Mouse (Mus musculus): ENCODE data around the gene Prelp.

Gene Prelp

DNA sequence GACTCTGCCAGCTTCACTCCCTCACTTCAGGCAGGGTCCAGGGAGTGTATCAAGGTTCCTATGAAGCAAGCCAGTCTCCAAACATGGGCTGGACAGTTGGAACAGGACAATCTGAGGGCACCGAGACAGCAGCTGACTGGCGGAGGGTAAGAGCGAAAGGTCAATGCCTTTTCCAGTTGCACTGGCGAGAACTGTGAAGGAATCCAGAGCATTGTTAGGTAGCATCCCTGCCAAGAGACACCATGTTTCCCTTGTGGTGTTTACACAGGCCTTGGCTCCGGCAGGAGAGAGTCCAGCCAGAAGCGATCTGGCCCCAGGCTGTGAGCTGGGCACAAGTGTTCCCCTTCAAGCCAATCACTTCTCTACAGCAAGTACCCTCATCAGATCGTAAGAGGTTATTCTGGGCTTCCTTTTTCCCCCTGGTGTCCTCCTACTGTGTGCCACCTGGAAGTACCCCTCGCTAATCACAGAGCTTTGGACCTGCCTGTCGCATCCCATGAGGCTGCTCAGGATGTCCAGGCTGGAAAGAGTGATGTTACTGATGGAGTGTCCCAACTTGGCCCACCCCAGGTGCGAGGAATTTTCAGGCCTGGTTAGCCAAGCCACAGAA, 13.2 kb upstream of the Prelp start:
- DNase-seq (ENCODE audit: low spot score in 2 of 2), result no peak

DNA sequence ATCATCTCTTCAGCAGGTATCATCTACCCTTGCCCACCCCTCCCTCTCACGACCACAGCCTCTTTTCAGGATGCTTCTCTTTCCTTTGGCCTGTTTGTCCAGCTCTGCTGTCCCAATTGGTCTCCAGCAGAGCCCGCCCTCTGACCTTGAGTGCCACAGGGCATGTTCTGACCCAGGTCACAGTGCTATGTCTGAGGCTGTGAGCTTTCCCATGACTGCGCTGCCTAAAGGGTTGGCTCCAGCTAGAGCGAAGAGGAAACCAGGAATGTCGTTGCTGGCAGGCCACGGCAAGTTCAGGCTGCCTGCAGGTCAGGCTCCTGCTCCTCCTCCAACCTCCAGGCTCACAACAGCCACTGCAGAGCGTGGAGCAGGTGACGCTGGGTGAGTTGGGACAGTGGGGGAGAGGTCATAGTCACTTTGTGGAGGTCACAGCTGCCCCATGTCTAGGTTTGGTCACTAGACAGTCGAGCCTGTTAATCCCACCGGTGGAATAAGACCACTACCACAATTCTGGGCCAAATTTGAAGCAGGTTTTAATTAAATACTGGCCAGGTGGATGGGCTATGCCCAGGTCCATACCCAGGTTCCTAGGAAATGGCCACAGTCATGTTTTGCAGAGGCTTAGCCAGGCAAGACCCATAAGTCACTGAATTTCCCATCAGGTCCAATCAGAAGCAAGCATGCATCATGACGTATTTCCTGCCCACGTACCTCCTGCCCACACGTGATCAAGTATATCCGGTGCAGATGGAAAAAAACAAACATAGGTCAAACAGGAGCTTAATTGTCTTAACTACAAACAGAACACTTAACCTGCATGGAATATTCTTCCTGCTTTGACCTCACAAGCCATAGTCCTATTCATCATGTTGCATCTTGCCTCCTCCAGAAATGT, 12.3 kb upstream of the Prelp start:
- DNase-seq (ENCODE audit: low spot score in 2 of 2), result no peak

DNA sequence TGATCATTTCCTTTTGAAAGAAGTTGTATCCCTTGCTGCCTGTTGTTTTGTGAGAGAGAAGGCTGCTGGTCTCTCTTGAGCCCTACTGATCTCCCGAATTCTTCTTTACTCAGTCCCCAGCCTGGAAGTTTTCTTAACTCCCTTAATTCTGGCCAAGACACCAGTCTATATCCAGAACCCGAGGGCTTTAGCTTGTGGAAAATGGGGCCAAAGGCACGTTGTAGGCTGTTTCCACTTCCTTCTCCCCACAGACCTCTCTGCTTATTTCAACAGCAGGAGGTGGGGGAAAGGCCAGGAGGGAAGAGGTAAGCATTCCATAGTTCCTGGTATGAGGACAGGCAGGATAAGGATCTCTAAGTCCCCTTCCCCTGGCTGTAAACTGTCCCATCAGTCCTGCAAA, 8.8 kb upstream of the Prelp start:
- DNase-seq (ENCODE audit: low spot score in 2 of 2), result no peak

DNA sequence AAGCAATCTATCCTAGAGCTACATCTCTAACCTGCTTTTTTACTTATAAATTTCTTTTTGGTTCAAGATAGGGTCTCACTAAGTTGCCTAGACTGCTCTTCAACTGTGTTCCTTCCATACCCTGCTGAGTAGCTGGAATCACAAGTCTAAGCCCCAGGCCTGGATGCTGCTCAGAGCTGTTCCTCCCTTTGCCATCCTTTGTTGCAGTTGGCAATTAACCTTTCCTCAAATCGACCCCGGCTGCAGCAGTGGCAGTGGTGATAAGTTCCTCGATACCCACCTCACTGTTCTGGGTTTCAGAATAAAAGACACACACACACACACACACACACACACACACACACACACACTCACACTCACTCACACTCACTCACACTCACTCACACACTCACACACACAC, 4.0 kb upstream of the Prelp start:
- no peak for DNase-seq (ENCODE audit: low spot score in 2 of 2)

DNA sequence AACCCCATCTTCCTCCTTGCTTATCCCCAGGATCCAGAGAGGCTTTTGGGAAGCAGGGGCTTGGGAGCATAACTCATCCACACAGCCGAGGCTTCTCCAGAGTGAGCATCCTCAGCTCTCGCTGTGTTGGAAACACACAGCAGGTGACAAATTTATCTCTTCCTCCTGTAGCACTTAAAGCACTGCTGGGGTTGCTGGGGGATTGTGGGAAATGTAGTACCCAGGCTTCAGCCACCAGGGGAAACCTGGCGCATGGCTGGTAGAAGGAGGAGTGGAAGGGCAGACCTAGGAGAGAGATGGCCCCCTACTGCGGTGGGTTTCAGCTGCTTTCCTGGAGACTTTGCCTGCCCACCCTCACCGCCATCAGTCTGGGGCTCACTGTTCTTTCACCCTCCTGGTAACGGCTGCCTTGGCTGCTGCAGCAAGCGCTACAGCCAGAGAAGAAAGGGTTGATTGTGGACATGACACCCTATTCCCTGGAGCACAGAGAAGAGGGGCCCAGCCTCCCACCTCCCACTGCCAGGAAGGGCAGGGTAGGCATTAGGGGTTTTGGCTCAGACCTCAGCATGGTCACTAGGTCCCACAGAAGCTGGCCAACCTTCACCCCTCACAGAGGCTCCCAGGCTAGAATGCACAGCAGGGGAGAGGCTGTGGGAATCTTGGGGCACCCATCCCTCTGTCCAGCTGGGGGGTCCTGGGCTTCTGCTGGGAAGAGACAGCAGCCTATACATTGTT, 3.1 kb upstream of the Prelp start:
- peak in 1 of 2 experiments; percentile 25 for DNase-seq (ENCODE audit: low spot score in 2 of 2)

DNA sequence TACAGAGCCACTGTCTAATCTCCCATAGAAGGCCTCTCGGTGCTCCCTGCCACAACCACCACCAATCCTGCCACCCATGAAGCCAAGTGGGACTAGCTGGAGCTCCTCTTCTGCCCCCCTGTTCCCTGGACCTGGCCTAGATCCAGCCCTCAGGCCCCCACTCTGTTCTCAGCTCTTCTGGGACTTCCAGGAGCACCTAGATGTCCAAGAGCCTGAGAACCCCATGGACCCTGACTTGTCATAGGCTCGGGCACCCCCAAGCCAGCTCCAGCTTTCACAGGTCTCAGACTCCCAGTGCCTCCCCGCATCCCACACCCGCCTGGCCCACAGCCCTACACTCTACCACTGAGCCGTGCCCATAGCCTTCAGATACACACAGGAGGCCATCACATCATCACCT, 1.9 kb upstream of the Prelp start:
- DNase-seq (ENCODE audit: low spot score in 2 of 2), result no peak

DNA sequence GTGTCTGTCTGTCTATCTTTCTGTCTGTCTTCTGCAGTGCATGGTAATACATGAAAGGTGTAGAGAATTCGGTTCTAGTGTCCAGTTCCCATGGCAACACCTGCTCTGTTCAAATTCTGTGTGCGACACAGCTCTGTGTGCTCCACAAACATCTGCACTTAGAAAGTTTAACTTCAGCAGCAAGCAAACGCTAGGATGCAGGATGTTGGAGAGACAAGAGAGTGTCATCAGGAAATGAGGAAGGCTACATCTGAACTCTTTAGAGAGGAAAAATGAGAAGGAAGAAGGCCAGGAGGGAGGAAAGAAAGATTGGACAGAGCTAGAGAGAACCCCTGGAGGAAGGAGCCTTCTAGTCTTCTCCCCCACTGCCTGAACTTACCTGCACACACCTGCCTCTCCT, 338 bp downstream of the Prelp start:
- DNase-seq (ENCODE audit: low spot score in 2 of 2), result no peak

DNA sequence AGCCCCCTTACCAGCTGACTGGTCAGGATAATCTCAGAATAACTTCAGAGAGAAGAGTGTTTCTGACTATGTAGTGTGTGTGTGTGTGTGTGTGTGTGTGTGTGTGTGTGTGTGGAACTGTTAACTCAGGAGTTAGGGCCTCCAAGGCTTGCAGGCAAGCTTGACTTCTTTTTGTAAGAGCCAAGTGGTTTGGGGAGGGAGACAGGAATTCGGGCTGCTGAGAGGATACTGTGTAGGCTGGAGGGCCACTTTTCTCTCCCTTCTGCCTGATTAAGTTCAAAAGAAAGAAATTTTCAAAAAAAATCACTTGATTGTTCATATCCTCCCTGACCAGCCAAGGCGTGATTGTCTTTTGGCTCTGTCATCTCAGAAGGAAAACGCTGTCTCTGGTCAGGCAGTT, 813 bp downstream of the Prelp start:
- DNase-seq (ENCODE audit: low spot score in 2 of 2), result no peak

DNA sequence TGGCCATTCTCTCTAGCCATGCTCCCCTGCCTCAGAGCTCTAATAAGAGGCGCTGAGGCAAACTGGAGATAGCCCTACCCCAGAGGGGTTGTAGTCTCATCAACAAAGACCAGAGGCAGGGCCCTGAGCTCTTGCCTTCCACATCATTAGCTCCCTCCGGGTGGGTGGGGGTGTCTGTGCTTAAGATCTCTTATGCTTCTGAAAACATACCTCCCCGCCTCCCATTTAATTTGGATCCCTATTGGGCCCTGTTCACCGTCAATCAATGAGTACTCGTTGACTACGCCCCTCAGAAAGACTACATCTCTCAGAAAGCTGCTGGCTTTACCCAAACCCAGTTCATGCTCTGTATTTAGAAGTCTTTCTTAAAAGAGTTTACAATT, 3.1 kb downstream of the Prelp start:
- DNase-seq (ENCODE audit: low spot score in 2 of 2), result no peak

DNA sequence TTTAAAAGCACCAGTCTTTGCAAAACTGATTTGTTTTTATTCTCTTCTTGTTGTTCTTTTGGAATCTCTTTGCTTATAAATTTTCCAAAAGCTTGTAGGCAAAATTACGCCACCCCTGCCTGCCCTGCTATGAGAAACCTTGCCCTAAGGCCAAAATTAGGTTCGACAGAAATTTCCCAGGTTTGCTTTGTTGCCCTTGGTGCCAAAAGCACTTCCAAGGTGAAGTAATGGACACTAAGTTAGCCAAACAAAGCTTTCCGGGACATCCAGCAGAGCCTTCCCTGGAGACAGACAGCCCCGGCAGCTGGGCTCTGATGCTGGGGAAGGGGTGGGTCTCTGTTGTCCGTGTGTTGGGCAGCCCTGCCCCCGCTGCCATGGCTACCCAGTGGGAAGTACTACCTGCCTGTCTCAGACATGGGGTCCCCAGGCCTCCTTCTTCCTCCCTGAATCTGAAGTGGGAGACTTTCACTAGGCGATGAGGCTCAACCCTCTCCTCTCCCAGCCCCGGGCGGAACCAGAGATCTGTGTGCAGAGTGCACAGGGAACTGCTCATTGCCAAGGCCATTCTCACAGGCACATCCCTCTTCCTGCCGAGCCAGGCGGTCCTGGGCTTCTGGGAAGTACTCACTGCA, 3.6 kb downstream of the Prelp start:
- DNase-seq (ENCODE audit: low spot score in 2 of 2), result no peak

DNA sequence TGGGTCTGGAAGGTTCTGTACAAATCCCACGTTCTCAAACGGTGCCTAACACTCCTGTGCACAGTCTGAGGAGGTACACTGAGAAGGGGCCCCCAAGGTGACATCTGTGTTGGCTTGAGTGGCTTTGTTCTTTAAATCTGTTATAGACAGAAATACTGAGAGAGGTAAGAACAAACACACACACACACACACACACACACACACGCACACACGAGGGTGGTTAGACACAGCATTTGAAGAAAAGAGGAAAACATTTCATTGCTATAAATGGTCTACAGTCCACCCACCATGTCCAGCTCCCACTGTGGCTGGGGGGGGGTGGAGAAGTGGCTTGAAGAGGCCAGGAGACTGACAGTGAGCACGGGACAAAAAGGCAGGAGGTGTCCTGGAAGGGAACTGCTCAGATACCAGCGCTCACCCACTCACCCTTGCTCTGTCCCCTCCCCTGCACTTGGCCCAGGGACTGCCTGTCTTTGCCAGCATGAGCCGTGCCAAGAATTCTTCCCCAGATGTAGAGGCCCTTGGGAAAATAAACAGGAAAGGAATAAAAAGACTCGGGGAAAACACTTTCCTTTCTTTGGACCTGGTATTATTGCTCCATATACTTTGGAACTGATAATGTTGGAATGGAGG, 5.4 kb downstream of the Prelp start:
- DNase-seq (ENCODE audit: low spot score in 2 of 2), result peak in 1 of 2 experiments; percentile 44

DNA sequence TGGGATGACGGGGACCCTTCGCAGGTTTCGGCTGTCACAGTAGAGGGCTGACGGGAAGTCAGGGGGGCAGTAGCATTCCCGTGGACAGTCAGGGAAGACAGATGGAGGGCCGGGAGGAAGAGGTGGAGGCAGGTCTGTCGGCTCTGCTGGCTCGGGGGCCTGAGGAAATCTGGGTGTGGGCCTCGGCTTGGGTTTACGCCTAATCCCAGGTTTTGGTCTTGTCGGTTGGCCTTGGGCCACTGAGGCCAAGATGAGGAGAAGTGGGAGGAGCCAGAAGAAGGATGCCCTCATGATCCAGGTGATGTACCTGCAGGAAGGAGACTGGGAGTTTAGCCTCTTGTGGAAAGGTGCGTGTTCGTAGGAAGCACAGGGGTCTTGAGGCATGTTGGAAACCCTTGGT, 6.1 kb downstream of the Prelp start:
- no peak for DNase-seq (ENCODE audit: low spot score in 2 of 2)

DNA sequence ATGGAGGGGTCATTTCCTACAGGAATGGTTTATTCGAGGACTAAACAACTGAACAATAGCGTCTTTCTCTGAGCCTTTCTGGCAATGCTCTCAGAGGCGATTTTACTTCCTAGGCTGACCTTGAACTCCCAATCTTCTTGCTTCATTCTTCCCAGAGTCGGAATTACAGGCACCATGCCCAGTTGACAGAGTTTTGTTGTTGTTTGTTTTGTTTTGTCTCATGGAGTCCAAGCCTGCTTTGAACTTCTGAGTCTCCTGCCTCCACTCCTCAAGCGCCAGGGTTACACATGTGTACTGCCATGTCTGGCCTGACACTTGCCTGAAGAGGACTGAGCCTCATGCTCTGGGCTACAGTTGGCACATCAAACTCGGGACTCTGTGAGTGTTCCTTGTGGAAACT, 8.2 kb downstream of the Prelp start:
- no peak for DNase-seq (ENCODE audit: low spot score in 2 of 2)

DNA sequence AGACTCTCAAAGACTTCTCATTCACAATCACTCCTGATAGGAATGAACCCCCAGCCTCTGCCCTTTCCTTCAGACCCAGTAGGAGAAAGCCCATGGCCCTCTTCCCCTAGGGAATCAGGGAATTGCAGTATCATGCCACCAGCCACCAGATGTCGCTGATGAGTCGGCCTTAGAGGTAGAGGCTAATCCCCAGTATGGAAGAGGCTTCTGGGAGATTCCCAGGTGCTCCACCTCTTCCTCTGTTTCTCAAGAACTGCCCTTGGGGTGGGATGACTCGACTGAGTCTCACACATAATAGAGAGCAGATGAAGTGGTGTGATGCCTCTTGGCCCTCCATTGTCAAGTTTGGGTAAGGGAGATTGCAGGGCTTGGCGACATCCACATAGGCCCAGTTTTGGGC, 9.8 kb downstream of the Prelp start:
- peak in 1 of 2 experiments; percentile 62 for DNase-seq (ENCODE audit: low spot score in 2 of 2)

DNA sequence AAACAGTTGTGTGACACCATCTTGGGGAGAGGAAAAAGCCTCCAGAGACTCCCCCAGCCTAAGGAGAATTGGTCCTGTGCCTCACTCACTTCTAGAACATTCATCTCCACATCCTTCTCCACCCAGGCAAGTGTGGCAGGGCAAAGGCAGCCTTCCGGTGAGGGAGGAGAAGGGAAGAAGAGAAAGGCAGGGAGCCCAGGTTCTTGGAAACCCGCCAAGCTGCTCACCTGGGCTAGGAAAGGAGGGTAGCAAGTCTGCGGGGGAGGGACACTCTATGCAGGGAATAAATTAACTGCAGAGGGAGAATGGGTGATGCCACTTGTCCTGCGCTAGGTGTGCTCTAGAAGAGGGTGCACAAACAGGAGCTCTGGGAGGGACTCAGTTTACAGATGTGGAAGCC, 10.2 kb downstream of the Prelp start:
- no peak for DNase-seq (ENCODE audit: low spot score in 2 of 2)

DNA sequence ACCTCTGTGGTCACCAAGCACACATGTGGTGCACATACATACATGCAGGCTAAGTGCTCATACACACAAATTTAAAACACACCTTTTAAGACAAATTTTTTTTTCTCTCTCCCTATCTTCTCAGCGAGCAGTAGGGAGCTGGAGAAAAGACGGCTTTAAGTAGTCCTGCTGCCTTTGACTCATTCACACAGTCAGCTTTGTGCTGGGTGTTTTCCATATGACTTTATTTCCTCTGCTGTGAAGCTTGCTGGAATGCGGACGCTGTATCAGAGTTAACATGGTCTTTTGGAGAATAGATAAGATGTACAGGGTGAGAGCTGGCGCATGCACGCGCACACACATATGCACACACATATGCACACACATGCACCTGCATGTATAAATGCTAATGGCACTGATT, 11.1 kb downstream of the Prelp start:
- no peak for DNase-seq (ENCODE audit: low spot score in 2 of 2)

DNA sequence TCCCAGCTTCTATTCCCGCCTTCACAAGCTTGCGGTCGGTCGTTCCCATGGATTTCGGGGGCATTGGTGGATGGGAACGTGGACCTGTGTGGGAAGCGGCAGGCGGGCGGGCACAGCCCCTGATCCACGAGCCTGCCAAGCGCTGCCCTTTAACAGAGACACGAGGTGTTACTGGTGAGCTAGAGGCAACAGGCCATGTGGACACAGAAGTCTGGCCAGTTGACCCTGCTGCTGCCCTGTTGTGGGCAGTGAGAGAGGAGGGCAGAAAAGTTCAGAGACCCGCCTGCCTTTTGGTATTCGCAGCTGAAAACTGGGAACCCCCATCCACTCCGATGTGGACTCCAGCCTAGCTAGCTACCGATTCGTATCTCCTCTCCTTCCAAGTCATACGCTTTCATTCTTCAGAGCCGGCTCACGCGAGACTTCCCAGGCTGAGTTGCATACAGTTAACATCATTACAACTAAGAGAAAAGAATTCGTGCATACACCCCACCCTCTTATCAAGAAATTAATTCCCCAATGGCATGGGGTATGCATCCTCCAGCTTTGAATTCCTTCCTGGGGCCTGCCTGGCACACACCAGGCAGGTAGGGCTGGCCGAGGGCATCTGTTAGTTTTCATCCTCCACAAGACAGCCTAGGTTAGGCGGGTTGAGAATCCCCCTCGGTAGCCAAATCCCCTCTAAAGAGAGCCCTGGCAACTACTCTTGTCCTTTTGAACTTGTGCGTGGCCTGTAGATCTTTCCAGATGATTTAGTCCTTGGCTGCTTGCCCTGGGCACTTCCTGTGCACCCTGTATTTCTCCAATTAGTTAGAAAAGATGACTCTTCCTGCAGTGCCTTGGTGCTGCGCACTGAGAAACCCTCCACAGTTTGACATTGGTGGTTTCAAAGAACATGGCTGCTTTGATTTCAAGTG, 12.3 kb downstream of the Prelp start:
- DNase-seq (ENCODE audit: low spot score in 2 of 2), result peak in 1 of 2 experiments; percentile 44

DNA sequence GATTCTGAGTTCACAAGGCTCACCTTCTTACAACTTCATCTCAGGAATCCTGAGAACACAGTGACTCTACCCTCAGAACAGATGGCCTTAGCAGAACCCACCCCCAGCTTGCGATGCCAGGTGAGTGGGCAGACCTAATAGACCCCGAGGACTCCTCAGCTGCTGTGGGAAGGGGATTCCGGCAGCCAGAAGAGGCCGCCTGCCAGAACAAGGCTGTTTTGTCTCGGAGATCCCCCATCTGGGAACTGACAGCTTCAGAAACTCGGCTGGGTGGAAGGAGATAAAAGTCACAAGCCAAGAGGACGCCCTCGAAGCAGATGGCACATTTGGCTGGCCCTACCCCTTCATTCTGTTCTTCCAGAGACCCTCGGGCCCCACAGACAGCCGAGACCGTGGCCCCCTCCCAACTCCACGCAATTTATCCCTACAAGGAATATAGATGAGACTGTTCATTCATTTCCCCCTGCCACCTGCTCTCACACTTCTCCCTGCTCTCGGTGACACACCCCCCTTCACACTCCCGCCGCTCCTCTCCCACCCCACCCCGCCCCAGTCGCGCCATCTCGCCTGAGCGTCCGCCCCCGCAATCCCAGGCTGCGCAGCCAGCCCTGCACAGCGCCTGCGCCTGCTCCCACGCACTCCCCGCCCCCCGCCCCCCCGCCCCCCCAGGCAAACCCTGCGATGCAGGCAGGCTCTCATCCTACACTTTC, 13.1 kb downstream of the Prelp start, which contains the start of gene Optc:
Gene Optc (minus strand): TSS at position 51 of the 710 bp plus-strand sequence.
- DNase-seq (ENCODE audit: low spot score in 2 of 2), result peak in 1 of 2 experiments; percentile 67

DNA sequence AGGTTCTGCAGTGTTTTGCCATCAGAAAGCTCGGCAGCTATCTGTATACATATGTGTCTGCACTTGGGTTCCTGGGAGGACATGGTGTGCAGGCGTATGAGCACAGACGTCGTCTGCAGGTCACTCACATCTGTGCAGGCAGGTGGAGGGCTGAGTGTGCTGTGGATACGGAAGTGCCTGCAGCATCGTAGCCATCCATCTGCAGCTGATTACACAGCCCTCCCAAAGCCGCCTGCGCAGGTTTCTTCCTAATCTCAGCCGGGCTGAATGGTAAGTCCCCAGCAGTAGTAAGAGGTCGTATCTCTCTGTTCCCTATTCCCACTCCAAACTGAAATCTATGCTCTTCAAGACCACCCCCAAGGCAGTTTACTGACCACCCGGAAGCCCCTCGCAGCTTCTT, 14.8 kb downstream of the Prelp start:
- DNase-seq (ENCODE audit: low spot score in 2 of 2), result no peak

DNA sequence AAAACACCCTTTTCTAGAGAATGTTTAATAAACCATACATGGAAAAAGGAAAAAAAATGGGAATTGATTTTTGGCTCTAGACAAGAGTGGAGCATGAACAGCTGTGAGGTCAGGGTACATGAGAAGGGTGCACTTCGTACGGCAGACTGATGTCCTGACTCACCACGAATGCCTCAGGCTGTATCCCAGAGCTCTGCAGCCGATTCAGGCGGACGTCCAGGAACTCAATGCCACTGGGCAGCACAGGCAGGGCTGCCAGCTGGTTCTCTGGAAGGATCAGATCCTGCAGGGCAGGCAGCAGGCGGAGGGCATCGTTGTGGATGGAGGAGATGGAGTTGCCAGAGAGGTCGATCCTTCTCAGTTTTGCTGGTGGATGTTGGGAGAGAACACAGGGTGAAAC, 20.4 kb downstream of the Prelp start:
- DNase-seq (ENCODE audit: low spot score in 2 of 2), result peak in 1 of 2 experiments; percentile 52
